Mouse (Mus musculus) forelimb bud, embryonic 11.5 days (tissue): ENCODE data around the gene Ddx41.
A peak's percentile ranks its signal among the peaks of the same experiment; 100 is the strongest.

Experiments used
- DNase-seq: peaks from one replicate; pipeline ENCODE4 v3.0.0-alpha.2; 2012; ENCODE audit warnings: low read depth, low spot score

Ddx41 gene

DNA sequence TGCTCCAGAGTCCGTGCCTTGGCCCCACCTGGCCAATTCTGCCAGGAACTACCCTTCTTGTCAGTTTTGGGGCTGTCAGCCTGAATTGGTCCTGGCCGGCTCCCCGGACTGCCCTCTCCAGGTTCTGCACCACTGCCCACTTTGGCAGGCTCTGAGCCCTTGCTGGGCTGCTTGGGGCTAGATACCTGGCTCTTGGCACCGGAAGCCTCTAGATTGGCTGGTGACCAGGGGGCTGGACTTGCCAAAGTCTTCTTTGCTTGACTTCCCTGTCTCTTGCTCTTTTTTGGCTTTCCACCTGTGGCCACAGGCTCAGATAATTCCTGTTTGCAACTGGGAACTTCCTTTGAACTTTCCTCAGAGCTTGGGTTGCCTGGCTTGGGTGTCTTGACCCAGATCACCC lies 6.4 kb upstream of the Ddx41 start:
- DNase-seq, result no peak

DNA sequence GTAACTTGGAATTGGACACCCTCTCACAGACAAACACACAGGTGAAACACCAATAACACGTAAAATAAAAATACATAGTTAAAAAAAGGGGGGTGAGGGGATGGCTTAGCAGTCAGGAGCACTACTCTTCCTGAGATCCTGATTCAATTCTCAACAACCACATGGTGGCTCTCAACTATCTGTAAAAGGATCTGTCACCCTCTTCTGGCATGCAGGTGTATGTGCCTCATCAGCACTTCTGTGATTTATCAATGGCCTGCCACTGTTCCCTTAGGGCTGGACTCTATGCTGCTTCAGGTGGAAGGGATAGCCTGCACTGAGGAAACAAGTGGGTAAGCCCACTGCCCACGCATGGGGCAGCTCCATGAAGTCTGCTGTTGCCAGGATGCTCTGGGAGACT lies 4.5 kb upstream of the Ddx41 start:
- no peak for DNase-seq

DNA sequence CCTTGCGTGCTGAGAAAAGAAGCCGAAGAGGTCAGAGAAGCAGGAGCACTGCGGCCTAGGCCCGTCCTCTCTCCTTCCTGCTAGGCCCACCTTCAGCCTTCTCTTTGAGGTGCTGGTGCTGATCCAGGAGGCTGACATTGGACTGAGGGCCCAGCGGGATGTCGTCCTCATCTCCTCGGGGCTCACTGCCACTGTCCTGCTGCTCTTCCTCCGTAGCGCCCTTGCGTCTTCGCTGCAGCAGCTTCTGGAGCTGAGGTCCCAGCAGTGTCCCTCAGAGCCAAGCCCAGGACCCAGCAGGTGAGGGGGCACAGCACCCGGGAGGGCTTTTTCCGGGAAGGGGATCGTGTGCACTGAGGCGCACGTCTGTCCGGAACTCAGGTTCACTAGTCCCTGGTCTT lies 663 bp downstream of the Ddx41 start:
- no peak for DNase-seq

DNA sequence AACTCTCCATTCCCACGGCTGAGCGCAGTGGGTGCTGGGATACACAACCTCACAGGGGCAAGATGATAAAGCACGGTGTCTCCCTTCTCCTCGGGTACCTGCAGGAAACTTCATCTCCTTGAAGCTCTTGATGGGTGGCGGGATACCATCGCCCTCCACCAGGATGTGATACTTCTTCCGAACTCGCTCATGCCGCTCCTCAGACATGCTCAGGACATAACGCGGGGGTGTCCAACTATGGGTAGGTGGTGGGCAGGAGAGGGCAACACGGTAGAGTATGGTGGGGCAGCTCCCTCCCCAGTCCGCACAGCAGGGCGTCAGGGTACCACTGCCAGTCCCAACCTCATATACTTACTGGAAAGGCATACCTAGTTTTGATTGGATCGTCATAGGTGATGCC lies 1.3 kb downstream of the Ddx41 start:
- no peak for DNase-seq

DNA sequence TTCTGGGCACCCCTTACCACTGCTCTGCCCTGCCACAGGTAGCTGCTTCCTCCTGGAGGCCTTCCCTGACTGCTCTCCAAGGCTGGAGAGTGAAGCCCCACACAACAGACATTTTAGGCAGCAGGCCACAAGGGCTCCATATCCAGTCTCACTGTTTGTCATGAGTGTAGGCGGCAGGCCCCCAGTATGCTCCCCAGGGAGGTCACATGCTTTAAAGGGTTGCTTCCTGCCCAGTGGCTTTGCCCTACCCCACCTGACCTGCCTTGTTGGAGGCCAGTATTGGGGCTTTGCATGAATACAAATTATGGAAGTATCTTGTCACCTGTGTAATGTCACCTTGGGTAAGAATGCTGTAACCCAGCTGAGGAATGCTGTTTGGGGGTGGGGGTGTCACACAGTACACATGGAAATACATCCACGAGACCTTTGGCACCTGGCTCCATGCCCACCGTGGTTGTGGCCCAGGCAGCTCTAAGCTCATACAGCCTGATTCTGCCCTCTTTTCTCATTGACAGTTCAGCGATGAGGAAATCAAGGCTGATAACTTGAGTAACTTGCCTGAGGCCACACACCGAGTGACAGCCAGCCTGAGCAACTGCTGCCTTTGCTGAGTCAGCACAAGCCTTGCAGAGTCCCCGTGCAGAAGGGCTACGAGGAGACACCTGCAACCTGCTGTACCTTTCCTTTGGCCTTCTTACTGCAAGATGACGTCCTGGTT lies 7.1 kb downstream of the Ddx41 start, which contains the start of gene Dok3:
TSS of gene Dok3 (minus strand) at position 99 of the 718 bp plus-strand sequence.
- no peak for DNase-seq

DNA sequence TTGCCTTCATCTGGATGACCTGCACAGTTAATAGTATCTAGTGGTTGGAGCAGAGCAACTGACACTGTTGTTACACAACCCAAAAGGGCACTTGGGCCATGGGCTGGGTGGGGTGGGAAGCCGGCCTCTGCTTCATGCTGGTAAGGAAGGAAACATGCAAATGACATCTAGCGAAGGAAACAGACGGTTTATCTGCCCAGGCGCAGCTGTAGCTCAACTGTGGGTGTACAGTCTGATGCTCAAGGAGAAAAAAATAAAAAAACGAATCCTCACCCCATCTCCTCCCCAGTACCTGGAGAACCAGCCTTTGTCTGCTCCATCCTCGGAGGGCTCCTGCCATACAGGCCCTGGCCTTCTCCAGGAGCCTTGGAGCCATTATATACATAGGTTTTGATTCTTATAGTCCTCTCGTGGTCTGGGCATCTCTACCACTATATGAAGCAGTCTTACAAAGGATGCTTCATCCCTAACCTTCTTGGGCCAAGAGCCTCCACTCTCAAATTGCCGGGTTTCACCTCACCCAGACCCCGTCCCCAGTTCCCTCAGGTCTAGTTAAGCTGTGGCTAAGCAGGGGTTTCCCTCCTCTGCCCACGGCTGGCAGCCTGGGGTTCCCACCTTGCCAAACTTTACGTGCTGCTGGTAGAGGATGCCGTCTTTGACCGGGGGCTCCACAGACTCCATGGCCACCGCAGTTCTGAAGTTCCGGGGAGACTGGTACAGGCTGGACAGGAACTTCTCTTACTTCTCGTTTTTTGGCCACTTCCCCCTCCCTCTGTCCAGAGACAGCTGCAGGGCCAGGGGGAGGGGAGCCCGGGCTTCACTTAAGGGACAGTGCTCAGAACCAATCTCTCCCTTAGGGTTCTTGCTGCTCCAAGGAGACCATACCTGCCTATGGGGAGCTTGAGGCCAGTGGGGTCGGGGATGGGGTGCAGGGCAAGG lies 8.4 kb downstream of the Ddx41 start:
- no peak for DNase-seq

DNA sequence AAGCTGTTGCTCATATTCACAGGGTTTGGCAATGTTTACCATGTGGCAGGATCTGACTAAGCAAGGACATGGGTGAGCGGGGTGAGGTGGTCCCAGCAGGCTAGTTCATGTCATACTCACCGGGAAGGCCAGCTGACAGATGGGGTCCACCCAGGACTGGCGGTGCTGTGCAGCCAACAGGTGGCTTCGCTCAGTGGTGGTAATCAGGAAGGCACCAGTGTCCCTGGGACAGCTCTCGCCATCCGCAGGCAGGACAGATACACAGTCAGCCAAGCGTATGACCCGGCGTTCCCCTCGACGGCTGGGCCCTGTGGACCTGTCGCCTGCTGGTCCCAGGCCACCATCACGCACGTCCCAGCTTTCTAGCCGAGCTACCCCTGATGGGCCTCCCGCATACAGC lies 9.2 kb downstream of the Ddx41 start:
- DNase-seq, result no peak

DNA sequence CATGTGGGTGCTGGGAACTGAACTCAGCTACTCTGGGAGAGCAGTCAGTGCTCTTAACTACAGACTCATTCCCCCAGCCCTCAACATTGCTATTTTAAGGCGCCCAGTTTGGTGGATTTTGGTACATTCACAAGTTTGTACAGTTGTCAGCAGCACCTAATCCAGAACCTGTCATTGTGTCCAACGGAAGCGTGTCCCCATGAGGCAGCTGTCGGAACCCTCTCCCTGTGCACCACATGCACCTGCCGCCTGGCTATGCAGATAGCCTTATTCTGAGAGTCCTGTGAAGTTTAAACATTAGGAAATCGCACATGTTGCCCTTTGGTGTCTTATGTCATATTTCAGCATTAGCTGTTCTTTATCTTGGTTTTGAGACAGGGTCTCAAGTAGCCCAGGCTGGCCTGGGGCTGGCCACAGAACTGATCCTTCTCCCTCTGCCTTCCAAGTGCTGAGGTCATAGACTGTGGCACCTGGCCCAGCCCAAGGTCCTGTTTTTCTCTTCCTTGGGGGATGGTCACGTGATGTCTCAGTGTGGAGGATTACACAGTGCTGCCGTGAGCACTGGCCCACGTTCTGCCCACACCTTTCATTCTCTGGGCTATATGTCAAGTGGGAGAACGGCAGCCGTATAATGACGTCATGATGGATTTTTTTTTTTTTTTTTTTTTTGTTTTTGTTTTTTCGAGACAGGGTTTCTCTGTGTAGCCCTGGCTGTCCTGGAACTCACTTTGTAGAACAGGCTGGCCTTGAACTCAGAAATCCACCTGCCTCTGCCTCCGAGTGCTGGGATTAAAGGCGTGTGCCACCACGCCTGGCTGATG lies 10.5 kb downstream of the Ddx41 start:
- no peak for DNase-seq

DNA sequence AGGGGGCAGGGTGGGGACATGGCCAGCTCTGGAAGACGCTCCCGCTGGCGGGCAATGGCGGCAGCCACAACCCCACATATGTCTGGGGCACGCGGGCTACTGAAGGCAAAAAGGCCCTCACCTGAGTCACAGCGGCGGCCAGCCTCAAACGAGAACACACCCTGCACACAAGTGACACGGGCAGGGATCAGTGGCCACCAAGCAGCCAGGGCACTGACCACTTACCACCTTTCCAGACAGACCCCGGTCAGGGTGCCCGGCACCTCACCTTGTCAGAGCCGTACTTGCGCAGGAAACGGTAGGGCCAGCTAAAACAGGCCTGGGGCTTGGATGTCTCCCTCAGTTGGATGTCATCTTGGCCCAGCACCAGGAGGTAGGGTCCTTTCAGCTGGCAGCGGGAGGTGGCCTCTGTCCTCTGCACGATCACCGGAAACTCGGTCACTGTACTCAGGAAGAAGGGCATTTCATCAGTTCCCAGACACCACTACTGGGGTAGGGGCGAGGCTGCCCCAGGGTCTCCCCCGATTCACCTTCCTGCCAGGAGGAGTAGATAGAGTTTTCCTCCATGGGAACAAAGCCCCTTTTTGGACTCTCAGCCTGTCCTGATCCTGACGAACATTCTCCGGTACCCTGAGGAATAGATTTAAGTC lies 12.4 kb downstream of the Ddx41 start:
- no peak for DNase-seq

DNA sequence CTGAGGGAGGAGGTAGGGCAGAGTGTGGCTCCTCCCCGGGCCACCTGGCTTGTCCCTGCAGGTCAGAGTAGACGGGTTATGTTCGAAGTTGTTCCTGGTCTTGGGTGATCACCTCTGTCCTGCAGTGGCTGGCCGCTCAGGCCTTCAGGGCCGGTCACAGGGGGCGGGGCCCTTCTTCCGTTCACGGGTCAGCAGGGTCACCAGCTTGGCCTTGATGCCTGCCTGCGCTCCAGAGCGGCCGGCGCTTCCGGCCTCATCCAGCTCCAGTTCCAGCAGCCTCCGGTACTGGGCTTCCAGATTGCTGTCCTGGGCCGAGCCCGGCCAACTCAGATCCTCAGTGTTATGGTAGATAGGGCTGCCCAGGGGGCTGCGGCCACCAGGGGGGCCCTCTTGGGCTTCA lies 13.2 kb downstream of the Ddx41 start:
- DNase-seq, result no peak

DNA sequence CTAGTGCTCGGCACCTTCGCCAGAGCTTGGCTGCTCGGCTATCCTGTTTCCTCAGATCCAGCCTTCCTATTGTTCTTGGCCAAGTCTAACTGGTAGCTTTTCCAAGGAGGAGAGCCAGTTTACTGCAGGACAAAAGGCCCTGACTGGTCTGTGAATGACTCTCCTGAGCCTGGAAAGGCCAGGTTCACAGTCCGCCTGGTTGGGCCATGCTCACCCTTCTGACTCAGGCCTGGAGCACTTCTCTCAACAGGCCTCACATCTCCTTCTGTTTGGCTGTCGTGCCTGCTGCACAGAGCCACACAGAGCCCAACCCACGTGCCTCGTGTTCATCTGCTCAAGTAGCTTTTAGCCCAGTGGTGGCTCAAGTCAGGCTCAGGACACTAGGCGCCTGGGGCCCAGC lies 13.7 kb downstream of the Ddx41 start:
- no peak for DNase-seq

DNA sequence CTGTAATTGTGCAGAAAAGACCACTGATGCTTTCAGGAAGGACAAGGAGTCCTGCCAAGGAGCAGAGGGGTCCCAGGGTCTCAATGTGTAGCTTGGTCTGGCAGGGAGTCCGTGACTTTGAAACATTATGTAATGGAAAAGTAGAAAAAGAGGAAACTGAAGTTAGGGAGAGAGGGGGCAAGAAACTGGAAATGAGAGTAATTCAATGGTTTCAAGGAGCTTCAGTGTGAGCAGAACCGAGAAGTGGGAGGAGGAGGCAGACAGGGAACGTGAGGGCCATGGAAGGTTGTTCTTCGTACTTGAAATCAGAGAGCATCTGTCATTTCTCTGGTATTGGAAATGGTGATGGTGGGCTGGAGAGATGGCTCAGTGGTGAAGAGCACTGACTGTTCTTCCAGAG lies 16.9 kb downstream of the Ddx41 start:
- no peak for DNase-seq

DNA sequence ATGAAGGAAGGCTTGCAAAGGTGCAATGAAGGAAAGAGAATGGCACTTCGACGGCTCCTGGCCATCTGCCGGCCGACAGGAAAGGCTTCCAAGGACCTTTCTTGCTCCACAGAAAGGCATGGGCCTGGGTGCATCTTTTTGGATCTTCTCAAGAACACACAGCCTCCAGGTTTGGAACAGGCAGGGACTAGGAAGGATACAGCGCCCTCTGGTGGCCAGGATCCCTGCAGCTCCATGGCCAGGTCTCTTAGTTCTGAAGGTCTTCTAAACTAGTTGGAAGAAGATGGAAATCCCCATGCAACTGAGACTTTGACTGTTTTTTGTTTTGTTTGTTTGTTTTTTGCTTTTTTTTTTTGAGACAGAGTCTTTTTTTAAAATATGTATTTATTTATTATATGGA lies 19.5 kb downstream of the Ddx41 start:
- DNase-seq, result peak; percentile 85

DNA sequence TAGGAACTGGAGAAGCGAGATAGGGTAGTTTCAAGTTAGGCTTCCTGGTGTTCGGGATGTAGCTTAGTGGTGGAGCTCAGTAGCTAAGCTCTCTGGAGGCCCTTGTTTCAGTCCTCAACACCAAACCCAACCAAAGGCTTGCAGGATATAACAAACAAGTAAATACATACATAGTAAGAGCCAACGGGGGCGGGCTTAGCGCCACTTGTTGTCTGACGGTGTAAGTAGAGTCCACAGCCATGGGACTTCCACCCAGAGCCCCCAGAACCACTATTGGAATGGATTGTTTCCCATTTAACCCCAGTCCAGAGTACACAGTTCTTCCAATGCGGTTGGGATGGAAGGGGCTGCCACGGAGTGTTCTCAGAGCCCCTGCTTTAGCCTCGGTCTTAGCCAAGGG lies 22.6 kb downstream of the Ddx41 start:
- DNase-seq, result no peak

DNA sequence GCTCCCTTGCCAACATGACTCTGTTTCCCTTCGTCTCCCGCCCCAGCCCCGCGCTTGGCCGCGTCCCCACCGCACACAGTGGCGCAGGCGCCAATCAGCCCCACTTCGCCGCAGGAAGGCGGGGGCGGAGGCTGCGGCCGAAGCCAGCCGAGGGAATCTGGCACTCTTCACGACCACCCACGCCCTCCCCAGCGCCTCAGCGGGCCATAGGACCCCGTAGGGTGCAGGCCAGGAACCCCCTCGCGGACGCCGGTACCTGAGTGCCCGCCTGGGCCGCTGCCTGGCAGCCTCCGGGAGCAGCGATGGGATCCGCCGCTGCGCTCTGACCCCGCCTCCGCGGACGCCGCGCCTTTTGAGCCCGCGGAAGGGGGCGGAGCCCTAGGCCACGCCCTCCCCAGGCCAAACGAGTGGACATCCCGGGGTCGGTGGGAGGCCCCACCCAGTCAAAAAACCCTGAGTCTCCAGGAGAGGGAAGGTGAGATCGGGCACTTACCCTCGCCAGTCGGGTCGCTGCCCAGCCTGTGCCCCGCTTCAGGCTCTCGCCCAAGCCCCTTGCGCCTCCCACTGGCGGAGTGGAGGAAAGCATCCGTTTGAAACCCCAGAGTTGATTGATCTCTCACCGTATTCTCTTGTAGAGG lies 23.2 kb downstream of the Ddx41 start, which contains the start of gene Pdlim7:
TSS of gene Pdlim7 (minus strand) at position 566 of the 638 bp plus-strand sequence.
- peak; percentile 87 for DNase-seq

DNA sequence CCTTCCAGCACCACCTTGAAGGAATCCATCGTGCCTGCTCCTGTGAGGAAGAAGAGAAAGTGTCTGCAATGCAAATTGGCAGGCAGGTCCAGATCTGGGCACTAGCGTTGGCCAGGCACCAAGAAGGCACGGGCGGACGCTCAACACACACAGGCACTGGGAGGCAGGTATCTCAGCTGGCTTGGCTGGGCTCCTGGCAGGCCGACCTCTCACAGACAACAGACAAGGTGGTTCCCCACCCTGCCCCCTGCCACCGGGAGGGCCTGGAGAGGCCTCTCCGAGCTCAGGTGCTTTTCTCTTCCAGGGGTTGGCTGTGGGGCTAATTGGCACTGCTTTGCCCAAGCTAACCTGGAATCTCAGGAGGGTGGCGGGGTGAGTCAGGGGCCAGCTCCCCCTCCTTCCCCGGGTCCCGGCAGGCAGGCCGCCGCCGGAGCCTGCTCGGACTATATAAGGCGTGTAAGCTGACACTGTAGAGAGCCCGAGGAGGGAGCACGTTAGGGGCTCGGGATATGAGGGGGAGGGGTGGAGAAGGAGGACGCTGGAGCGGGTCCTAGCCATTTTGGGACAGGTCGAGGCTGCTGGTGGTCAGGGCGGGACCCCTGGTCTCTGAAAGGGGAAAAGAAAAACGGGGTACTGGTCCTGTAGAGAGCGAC lies 24.0 kb downstream of the Ddx41 start:
- DNase-seq, result peak; percentile 76

DNA sequence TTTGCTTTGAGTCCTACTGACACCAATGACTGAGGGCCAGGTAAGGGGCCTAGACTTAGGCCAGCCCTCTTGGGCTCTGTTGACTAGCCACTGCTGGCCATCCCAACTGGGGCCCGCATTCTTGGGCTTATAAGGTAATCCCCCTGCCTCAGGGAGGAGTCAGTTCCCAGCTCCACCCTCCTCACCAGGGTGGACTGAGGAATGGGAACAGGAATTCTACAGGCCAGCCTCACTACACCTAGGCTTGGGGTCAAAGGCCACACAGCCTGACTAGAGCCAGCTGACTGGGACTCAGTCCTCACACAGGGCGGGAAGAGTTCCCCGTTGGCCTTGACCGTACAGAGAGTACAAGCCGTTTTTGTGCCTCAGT lies 25.0 kb downstream of the Ddx41 start:
- peak; percentile 9 for DNase-seq

DNA sequence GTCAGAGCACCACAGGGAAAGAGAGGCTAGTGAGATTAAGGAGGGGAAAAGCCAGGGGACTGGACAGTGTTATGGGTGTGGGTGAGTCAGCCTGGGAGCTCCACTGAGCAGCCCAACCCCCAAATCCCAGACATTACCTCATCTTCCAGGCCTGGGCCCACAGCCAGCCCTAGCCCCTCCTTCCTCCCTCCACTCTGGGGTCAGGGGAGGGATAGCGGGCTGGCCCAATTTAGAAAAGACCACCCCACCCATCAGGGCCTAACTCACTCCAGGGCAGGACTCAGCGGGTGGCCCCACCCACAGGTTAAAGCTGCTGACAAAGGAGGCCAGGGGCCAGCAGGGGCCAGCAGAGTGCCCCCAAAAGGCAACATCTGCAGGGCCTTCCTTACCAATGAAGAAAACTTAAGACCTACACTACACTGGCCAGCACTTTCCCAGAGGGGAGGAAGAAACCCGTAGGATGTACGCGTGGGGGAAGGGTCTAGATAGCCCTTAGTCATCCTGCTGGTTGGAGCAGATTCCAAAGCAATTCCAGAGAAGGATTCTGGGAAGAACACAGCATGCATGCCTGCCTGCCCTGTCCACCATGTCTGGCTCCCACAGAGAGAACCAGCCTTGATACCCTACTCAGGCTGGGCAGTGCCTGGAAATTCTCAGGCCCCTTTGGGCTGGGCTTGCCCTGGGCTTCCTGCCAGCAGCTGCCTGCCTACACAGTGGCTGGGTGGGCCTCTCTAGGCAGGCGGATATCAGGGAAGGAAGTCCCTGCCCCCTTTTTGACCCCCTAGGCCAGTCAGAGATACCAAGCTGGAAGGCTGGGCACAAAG lies 25.6 kb downstream of the Ddx41 start:
- peak; percentile 46 for DNase-seq

DNA sequence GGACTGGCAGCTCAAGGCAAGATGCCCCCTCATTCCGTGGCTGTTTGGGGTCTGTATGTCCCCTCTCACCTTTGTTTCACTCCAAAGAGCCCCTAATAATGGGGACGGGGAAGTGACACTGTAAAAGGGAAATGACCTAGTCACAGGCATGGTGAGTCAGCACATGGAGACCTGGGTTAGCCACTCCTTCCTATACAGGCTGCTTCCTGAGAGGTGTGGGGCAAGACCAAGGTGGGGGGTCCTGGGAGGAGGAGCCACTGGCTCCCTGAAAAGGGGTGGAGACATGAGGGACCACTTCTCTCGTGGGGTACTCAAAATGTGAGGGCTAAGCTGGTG lies 26.2 kb downstream of the Ddx41 start:
- no peak for DNase-seq

DNA sequence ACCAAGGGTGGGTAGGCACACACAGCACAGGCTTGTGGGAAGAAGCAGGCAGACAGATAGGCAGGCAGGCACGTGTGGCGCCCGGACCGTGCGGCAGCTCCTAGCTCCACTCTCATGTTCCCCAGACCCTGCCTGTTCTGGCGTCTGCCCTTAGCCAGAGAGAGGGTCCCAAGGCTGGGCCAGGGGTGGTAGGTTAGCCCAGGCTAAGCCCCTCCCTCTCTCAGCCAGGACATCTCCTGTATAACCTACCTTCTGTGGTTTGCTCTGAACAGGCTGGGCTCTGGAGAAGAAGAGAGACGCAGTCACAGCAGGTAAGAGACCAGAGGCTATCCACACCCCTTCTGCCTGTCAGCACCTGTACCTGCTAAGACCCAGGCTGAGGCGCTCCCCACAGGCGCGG lies 27.9 kb downstream of the Ddx41 start:
- no peak for DNase-seq
